Mouse (Mus musculus): ENCODE measurements around the gene Shoc2.
"Not testable (repeated sequence)": the region's sequence is repeated elsewhere in the genome, so short reads cannot be mapped to it uniquely, and the experiment has no call there.

Gene Shoc2

DNA sequence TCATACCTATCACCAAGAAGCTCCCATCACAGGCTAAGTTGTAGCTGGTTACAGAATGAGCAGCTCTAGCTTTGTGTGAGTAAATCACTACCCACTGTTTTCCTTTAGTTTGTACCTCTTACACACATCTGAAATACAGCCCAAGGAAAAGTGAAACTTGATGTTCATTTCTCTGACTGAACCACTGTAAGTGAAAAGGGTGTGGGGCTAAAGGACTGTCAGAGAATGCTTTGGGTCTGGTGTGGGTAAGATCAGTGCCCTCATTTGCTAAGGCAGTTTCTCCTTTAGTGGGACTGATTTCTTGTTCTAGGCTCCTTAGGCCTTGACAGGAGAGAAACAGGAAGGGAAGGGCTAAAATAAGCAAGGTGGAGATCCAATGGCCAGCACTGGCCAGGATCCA is 10.1 kb upstream of the Shoc2 start:
- no peak for DNase-seq

DNA sequence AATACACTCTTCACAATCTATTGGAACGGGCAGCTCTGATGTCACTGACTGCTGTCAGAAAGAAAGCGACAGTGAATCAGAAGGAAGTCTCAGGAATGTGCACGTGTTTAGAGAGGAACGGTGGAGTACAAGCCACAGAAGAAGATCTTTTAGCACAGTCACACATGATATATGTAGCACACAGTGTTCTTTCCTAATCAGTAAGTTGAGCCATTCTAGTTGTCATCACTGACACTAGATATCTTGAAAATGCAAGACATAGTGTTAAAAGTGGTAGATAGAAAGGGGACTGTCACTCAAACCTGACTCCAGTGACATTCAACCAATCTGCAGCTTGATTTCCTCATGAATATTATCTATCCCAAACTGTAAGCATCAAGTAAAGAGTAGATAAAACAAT is 4.6 kb upstream of the Shoc2 start:
- no peak for DNase-seq

DNA sequence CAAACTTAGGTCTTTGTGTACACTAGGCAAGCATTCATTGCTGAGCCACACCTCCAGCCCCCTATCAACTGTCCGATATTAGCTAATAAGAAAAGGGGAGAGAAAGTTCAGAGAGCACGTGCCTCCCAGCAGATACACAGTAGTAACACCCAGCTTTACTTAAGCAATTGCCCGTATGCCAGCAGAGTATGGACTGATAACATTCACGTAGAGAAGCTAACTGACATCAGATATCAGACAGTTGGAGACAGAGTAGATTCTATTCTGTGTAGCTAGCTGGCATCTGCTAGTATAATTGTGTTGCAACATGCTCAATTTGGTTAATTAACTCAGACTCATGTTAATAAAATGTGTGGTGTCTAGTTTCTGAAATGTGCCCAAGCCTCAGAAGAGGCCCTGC is 3.0 kb upstream of the Shoc2 start:
- DNase-seq: no peak

DNA sequence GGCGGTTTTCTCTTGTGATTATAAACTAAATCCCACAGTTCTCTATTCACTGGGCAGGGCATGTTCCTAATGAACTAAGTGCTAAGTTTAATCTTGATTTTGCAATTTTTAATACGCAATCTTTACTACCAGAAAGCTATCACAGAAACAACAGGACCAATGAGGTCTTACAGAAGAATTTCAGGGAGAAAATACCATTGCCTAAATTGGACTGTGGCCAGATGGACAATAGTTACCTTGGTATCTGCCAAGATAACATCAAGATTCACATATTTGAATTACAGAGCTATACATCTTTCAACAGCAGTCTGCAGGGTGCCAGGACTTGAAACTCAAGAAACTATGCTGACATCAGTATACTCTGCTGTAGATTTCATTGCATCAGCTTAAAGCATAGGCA is 1.8 kb upstream of the Shoc2 start:
- no peak for DNase-seq

DNA sequence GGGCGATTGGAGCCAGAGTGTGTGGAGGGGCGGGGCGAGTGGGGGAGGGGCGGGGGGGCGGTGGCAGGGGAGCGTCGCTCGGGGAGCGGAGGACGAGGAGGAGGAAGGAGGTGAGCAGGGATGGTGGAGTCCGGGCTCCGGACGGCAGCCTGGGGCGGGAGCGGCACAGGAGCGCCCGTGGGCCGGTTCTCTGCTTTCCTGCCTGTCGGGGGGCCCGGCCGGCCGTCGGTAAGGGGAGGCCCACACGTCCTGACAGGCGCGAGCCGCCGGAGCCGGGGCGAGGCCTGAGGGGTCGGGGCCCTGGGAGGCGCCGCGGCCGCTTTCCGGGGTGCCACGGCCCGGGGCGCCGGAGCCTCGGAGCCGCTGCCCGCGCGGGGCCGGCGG is 672 bp downstream of the Shoc2 start:
- DNase-seq: no peak

DNA sequence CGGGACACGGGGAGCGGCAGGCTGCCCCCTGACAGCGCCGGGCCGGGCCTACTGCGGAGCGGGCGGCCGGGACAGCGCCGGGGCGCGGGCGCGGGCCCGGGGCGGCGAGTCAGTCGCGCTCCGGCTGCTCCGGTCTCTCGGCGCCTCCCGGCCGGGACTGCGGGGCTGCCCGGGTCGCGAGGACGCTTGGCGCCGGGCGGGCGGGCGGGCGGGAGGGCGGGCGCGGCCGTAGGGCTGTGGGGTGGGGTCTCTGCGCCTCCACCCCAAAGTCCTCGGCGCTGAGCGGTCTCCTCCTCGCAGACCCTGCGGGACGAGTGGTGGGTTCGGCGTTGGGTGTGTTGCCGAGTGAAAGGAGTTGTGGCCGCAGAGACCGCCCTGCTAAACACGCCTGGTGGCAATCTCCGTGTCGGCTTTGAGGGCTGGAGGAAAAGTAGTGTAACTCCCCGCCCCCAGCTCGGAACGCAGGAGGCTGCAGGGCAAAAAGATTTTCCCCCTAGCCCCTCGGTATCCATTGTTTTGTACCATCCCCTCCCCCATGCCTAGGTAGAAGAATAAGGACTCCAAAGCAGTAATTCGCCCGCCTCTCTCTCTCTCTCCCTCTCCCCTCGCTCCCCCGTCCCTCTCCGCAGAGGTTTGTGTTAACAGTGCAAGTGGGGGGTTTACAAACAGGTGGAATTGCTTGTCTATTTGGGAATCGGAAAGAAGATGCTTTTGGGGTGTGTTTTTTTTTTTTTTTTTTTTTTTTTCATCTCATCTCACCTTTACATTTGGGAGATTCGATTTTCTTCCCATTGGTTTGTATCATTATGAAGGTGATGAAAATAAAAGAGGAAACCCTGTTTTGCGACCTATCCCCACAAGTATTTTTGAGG is 1.3 kb downstream of the Shoc2 start:
- peak; percentile 45 to 61 for DNase-seq

DNA sequence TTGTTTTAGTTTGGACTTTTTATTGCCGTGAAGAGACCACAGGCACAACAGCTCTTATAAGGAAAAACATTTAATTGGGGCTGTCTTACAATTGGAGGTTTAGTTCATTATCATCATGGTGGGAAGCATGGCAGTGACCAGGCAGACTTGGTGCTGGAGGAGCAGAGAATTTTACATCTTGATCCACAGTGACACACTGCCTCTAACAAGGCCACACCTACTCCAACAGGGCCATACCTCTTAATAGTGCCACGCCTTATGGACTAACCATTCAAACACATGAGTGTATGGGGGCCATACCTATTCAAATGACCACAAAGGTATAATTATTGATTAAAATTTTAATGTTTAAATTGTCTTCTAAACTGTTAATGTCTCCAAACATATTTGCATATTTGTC is 13.4 kb downstream of the Shoc2 start:
- DNase-seq: no peak

DNA sequence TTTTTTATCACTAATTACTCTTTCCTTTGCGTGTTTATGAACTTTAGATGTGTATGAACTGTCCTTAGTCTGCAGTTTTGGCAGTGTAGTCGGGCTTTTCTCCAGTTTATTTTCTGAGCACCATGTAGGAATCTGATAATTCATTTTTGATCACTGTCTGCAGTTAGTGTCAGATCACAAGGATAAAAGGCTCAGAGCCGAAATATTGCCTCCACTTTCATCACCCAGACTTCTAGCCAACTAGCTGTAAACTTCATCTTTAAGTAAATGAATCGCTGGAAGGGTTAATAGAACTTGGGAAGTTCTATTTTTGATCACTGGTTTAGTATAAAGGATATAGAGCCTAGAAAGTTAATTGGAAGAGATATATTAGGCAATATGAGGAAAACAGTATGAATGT is 18.4 kb downstream of the Shoc2 start:
- DNase-seq: no peak

DNA sequence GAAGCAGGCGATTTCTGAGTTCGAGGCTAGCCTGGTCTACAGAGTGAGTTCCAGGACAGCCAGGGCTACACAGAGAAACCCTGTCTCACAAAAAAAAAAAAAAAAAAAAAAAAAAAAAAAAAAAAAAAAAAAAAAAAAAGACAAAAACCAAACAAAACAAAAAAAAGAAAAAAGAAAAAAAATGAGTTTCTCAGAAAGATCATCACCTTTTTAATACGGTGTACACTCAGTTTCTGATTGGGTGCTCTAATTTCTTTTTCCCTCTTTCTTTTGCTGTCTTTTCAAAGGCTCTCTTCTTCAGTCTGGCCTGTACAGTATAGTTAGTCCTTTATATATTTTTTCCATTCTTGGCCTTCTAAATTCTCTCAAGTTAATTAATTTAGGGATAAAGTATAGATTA is 20.2 kb downstream of the Shoc2 start:
- not testable (repeated sequence) for DNase-seq

DNA sequence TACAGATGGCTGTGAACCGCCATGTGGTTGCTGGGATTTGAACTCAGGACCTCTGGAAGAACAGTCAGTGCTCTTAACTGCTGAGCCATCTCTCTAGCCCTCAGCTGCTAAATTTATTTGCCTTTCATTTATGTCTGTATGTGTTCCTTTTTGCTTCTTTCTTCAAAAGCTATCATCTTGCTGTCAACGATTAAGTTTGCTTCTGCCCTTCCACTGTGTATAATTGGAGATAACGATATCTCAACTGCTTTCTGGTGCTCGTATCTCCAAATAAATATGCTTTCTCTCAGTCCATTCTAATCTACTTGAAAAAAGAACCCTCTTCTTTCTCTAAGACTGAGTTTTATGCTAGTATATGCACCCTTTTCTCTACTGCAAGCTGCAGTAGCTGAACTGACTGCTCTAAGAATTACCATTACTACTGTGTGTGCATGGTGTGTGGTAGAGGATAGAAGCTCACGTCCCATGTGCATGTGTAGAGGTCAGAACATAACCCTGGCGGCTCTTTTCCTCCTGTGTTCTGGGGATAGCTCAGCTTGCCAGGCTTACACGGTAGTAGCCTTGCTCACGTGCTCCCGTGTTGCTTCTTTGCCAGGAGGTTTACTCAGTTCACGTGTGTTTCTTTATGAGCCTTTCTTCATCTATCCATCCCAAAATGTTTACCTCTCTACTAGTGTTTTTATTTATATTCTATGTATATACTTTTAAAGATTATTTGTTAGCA is 21.0 kb downstream of the Shoc2 start:
- no peak for DNase-seq

DNA sequence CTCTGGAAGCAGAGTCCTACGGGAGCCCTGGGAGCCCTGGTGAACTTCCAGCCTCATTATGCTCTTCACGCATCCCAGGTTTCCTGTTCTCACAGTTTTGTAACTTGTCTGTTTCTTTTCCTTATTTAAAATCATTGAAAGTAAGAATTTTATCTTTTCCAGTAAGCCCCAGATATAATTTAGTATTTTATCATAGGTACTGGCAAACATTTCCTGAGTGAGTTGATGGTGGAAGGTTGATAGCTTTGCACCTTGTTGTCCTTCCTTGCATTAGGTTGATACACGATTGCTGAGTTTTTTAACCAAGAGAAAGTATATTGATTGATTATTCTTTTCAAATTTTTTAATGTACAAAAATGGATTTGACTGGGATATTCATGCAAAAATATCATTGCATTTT is 25.1 kb downstream of the Shoc2 start:
- DNase-seq: no peak

DNA sequence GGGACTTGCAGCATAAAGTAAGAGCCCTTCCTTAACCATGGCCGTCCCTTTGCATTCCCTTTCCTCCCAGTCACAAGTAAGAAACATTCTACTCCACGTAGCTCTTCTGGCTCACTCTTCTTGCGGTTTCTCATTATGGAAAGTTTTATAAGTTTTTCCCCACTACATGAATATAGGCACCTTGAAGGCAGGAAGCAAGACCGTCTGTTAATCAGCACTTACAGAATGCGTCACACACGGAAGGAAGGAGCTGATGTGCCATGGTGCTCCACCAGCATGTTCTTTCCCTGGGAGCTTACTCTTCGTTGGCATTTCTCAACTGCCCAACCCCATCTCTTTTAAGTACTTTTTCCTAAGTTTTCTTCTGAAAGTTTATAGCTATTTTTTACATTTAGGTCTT is 27.8 kb downstream of the Shoc2 start:
- DNase-seq: no peak

DNA sequence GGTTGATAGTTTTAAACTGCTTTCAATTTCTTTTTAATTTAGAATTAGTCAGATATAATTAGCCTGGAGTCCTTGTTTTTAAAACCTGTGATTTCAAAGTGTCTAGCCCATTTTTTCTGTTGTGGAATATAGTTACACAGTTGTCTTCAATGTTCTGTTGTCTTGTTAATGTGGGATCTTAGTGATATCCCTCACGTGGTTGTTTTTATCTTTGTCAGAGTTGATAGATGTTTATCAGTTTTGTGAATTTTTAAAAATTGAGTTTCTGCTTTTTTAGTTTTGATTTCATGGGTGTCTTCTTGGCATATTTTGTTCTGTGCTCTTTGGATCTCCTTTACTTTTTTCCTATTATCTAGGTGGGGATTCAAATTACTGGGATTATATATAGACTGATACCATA is 29.6 kb downstream of the Shoc2 start:
- no peak for DNase-seq

DNA sequence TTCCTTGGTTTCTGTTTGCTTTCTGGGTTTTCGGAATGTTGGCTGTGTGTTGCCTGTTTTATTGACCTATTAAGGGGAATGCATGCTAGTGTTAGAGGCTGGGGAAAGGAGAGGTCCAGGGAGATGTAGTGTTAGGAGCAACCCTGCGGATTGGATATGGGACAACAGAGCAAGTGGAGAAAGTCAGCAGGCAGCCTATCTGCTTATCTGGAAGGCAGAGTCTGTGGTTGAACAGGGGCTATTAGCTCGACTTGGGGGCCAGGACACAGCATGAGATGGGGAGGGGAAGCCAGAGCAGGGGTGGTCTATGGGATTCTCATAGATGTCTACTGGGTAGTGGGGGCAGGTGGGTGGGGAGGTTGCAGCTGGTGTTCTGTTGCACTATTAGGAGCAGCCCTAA is 37.9 kb downstream of the Shoc2 start:
- no peak for DNase-seq

DNA sequence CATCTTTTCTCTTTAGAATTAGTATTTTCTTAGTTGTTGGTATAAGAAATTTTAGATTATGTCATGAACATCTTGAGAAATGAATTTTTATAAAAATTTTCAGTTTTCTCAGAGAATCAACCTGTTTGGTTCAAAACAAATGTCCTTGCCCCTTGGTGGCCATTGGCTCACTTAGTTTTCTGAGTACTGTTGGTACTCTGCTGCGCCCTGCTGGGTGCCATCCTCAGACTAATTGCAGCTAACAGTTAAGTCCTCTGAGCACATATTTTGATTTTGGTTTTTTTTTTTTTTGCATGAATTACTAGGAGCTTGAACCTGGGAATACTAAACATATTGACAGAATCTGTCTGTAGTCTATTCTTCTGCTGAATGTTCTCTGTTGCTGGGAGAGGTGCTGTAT is 39.2 kb downstream of the Shoc2 start:
- DNase-seq: peak; percentile 25 to 34

DNA sequence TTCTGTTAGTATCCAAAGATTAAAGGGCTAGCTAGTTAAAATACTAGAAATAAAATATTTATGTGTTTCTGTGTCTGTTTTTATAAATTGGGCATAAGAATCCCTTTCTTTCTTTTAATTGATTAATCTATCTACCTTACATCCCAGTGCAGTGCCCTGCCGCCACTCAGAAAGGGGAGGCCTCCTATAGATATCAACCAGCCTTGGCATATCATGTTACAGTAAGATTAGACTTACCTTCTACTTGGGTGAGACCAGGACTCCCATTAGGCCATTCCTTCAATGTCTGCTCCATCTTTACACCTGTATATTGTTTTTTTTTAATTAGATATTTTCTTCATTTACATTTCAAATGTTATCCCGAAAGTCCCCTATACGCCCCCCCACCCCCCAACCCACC is 40.5 kb downstream of the Shoc2 start:
- no peak for DNase-seq

DNA sequence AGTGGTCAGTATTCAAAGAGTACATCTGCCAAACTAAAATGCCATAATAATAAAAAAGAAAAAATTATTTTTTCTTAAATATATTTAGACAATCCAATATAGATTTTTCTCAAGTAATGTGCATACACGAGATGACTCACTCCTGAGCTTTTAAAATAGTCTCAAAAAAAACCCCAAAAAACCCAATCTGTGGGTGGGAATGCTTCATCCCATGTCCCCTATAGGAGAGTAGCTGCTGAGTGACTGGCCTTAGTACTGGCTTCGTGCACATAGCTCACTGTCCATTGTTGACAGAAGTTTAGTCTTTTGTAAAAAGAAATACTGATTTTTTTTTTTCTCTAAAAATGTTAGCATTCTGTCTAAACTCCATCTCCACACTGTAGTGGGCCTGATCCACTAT is 46.4 kb downstream of the Shoc2 start:
- no peak for DNase-seq

DNA sequence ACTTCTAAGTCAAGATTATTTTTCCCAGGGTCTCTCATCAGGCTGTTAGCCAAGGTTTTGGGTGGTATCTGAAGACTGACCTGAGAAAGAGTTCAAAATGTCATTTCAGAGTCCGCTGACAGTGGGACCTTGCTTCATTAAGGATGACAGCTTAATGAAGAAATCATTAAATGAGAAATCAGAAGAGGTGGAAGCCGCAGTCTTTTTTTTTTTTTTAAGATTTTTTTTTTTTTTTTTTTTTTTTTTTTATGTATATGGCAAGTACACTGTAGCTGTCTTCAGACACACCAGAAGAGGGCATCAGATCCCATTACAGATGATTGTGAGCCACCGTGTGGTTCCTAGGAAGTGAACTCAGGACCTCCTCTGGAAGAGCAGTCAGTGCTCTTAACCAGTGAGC is 49.8 kb downstream of the Shoc2 start:
- DNase-seq: no peak

DNA sequence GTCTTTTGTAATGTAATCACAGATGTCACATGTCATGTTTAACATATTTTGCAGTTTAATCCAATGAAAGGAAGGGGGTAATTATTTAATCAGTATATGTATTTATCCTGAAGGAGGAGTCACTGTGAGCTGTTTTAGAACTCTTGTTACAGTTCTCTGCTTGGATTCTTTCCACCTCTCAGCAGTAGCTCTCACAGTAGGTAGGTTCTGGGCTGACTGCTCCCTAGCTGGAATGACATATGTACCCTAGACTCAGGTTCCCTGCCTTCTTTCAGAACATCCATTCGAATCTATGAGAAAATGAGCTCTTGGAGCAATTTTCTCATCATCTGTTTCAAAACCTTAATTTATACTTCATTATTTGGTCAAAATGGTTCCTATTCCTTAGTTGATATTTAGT is 50.2 kb downstream of the Shoc2 start:
- DNase-seq: no peak

DNA sequence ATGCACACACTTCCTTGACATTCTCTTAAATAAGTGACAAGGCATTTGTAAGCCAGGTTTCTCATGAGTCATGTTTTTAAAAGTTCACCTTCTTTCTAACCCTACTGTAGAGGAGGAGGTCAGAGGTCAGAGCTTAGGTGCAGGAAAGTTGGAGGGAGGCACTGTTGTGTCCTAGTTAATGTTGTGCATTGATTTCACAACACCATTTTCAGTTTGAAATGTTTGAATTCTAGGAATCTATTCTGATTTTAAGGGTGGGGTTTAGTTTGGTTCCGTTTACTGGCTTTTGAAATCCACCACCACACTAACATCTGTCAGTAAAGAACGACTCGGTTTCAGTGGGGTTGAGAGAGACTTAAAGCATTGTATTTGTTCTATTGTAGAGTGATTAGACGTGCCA is 66.9 kb downstream of the Shoc2 start:
- DNase-seq: no peak

DNA sequence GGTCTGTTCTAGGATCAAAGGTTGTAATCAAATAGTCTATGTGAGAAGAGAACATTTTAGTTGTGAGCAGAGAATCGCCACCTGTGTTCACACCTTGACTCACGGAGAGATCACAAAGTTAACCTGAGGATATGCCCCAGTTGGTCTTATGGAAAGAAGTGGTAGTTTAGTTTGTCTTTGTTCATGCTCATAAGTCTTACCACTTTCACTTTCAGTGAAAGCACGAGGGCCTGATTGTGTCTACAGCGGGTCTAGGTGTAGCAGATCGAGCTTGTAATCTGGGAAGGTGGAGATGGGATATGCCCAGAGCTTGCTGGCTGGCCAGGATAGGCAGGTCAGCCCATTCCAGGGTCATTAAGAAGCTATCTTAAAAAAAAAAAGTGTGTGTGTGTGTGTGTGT is 70.9 kb downstream of the Shoc2 start:
- no peak for DNase-seq

DNA sequence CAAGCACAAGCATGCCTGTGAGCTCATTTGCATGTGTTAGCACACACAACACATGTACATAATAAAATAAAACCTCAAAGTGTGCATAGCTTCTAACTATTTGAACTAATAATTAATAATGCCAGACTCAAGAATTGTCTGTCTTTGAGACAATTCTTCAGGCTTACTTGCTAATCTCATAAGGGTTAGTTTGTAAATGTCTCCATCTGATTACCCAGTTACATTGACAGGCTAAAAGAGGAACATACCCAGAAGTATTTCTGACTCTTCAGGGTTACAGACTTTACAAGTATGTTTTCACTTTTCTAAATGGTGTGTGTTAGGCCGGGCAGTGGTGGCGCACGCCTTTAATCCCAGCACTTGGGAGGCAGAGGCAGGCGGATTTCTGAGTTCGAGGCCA is 71.4 kb downstream of the Shoc2 start:
- no peak for DNase-seq

DNA sequence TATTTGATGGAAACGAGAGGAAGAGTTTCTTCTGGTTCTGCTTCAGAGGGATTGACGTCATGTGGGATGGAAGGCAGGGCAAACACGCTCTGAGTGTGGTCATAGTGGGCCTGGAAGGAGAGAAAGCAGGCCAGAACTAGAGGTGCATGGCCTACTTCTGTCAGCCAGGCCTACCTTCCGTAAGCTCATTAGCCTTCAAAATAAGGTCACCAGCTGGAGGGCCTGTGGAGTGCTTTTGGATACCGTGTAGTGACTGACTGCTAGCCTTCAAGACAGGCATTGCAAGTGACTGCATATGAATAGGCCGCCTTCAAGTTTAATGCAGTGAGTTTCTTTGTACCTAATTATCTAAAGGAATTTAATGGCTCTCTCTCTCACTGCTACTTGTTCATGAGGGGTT is 91.0 kb downstream of the Shoc2 start:
- DNase-seq: no peak

DNA sequence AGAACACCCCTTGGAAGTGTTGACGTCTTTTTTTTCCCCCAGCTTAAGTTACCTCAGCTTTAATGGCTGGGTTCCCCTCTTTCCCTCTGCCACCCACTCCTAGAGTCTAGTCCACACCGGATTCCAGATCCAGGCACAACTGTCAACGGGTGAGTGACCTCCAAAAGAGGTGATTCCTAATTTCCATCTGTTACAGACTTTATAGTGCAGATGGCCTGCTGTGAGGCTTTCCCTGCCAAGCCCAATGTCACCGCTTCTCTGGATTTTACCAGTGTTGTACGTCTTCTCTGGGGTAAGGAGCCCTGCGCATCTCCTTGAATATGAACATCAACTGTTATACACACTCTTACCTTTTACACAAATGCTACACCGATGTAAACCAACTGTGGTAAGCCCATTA is 95.3 kb downstream of the Shoc2 start:
- DNase-seq: no peak

All from kidney, postnatal 25 days (tissue).